Mouse (Mus musculus) ES-E14 (cell line): ENCODE measurements around the gene Lag3. TPM values are rescaled to one million over a fixed set of nuclear protein-coding genes. Genes with fewer than 3 reads are reported as not detected.

ENCODE experiments used
- DNase-seq: peaks from one replicate; pipeline ENCODE4 v3.0.0-alpha.2; 2013; ENCODE audit warnings: low read depth, low spot score
- H3K27ac ChIP-seq: 2 replicates; pipeline ENCODE4 v1.5.1; 2012; ENCODE audit warnings: low read depth, mild to moderate bottlenecking, low read length, moderate library complexity, mixed read lengths; ENCODE audit not compliant: poor library complexity, insufficient read depth, severe bottlenecking
- H3K36me3 ChIP-seq: 2 replicates; pipeline ENCODE4 v1.6.1; 2012; ENCODE audit warnings: mild to moderate bottlenecking, low read length, moderate library complexity, mixed read lengths; ENCODE audit not compliant: control insufficient read depth, poor library complexity, insufficient read depth, severe bottlenecking
- H3K4me1 ChIP-seq, 2 experiments: fragments of 150-350 bp in 1 of 2; sonication (generic) in 1 of 2; 2 replicates each; pipeline ENCODE4 v1.6.1; 2012; ENCODE audit warnings: low read length in 2 of 2, mild to moderate bottlenecking in 1 of 2, mixed read lengths in 1 of 2; ENCODE audit not compliant: control insufficient read depth in 2 of 2, insufficient read depth in 2 of 2, poor library complexity in 1 of 2
- H3K4me3 ChIP-seq, 2 experiments: fragments of 150-350 bp in 1 of 2; sonication (generic) in 1 of 2; 2 replicates each; pipeline ENCODE4 v1.5.1; 2012; ENCODE audit warnings: low read length in 2 of 2, low read depth in 1 of 2, mild to moderate bottlenecking in 1 of 2, mixed read lengths in 1 of 2; ENCODE audit not compliant: insufficient read depth in 1 of 2, poor library complexity in 1 of 2, severe bottlenecking in 1 of 2
- H3K9ac ChIP-seq: 2 replicates; pipeline ENCODE4 v1.6.1; 2012; ENCODE audit warnings: low read depth, mild to moderate bottlenecking, low read length, mixed read lengths; ENCODE audit not compliant: poor library complexity, insufficient read depth, severe bottlenecking
- H3K9me3 ChIP-seq: fragments of 150-350 bp; sonication (generic); 2 replicates; pipeline ENCODE4 v1.6.1; 2012; ENCODE audit warnings: low read depth, mild to moderate bottlenecking, low read length; ENCODE audit not compliant: control insufficient read depth, insufficient read depth
- CHD2 ChIP-seq: IDR thresholded peaks from 2 replicates; pipeline ENCODE4 v1.6.1; 2014; ENCODE audit warnings: mild to moderate bottlenecking, low read depth, low read length, inconsistent platforms
- HCFC1 ChIP-seq: IDR thresholded peaks from 2 replicates; pipeline ENCODE4 v1.6.1; 2012; ENCODE audit warnings: low read length, inconsistent platforms, borderline replicate concordance; ENCODE audit not compliant: insufficient read depth
- MAFK ChIP-seq: IDR thresholded peaks from 2 replicates; pipeline ENCODE4 v1.6.1; 2014; ENCODE audit warnings: mild to moderate bottlenecking, low read depth, low read length, inconsistent platforms; ENCODE audit not compliant: insufficient read depth
- ZC3H11A ChIP-seq: IDR thresholded peaks from 2 replicates; pipeline ENCODE4 v1.6.1; 2012; ENCODE audit warnings: low read depth, mild to moderate bottlenecking, inconsistent platforms, low read length, borderline replicate concordance
- ZNF384 ChIP-seq: IDR thresholded peaks from 2 replicates; pipeline ENCODE4 v1.6.1; 2012; ENCODE audit warnings: low read depth, low read length, inconsistent platforms
- in situ Hi-C, 2 experiments: fragments of 600-800 bp; cut with MboI; formaldehyde crosslinking; loops; one replicate each; pipeline ENCODE4 v1.15.1; 2025; ENCODE audit warnings: low sequenced_read_pairs in 2 of 2, inconsistent platforms in 1 of 2; ENCODE audit not compliant: unreplicated experiment in 2 of 2
- total RNA-seq: library from RNA; depleted of rRNA; stranded (reverse); fragments of 300-350 nt; gene quantifications from 2 replicates; pipeline ENCODE4 v1.2.3, GENCODE M21; 2012

Gene Lag3
- total RNA-seq, 1 experiment, result 1.2 TPM

GRCm38 (mm10) chr6:124921539-124921938 lies 10.0 kb upstream of the Lag3 start:
- H3K36me3 ChIP-seq, result no peaks in the 10 kb centered on the region
- TF ChIP-seq MAFK (no peak), HCFC1 (no peak), ZNF384 (no peak), ZC3H11A (no peak), CHD2 (no peak)
- no peak for DNase-seq
- H3K4me1 ChIP-seq, result peaks cover 7 to 24% of the 10 kb centered on the region in 2 experiments
- in situ Hi-C loops, result no loop called here
- no peak overlapping the region for H3K27ac ChIP-seq
- H3K9me3 ChIP-seq, result no peaks in the 10 kb centered on the region
- H3K9ac ChIP-seq, result no peak overlapping the region; the same call in 1 of the 2 replicates
- no peak overlapping the region for H3K4me3 ChIP-seq

- H3K9me3 ChIP-seq, result no peaks in the 10 kb centered on the region
- in situ Hi-C loops, result no loop called here
- peak overlapping the region; percentile 59 to 65 for H3K4me3 ChIP-seq
- peak overlapping the region; percentile 81; the same call in 1 of the 2 replicates for H3K9ac ChIP-seq
- H3K4me1 ChIP-seq, result peaks cover 5 to 25% of the 10 kb centered on the region in 2 experiments
- peak overlapping the region; percentile 99 for H3K27ac ChIP-seq
- peaks cover 3% of the 10 kb centered on the region; the same call in 1 of the 2 replicates for H3K36me3 ChIP-seq
- no peak for DNase-seq
- TF ChIP-seq MAFK, result no peak
- no peak for TF ChIP-seq HCFC1
- TF ChIP-seq ZC3H11A, result no peak
- TF ChIP-seq ZNF384, result no peak
These were observed 9.0 kb upstream of the Lag3 start for GRCm38 (mm10) chr6:124920318-124921085.

- H3K9ac ChIP-seq, result peak within 1 kb of the TSS; percentile 81
- peak within 1 kb of the TSS; percentile 59 to 65 for H3K4me3 ChIP-seq
- H3K36me3 ChIP-seq, result peaks cover 3% of the 10 kb centered on the region; the same call in 1 of the 2 replicates
- H3K27ac ChIP-seq, result peak within 1 kb of the TSS; percentile 99
- no peaks in the 10 kb centered on the region for H3K9me3 ChIP-seq
- peak; percentile 98 for DNase-seq
- TF ChIP-seq ZC3H11A (no peak), MAFK (no peak), ZNF384 (no peak), CHD2 (peak; percentile 92), HCFC1 (no peak)
- in situ Hi-C loops, result no loop called here
- peaks cover 5 to 24% of the 10 kb centered on the region in 2 experiments for H3K4me1 ChIP-seq
These were observed 8.3 kb upstream of the Lag3 start, which contains the start of gene Ptms for GRCm38 (mm10) chr6:124919695-124920317. TSS of gene Ptms (minus strand) at chr6:124920103.

GRCm38 (mm10) chr6:124918890-124919627 lies 7.6 kb upstream of the Lag3 start:
- H3K36me3 ChIP-seq, result peaks cover 8% of the 10 kb centered on the region; the same call in 1 of the 2 replicates
- H3K27ac ChIP-seq, result peak overlapping the region; percentile 56; the same call in 1 of the 2 replicates
- H3K4me1 ChIP-seq, result peaks cover 5 to 30% of the 10 kb centered on the region in 2 experiments
- peak overlapping the region in 1 of 2 experiments; percentile 10; a peak in 1 of 4 replicates for H3K4me3 ChIP-seq
- DNase-seq, result no peak
- in situ Hi-C loops, result no loop called here
- TF ChIP-seq CHD2 (no peak), ZC3H11A (no peak), ZNF384 (no peak), MAFK (no peak), HCFC1 (no peak)
- H3K9ac ChIP-seq, result peak overlapping the region; percentile 14; the same call in 1 of the 2 replicates
- no peaks in the 10 kb centered on the region for H3K9me3 ChIP-seq
